Mouse (Mus musculus) urinary bladder, postnatal 25 days (tissue): ENCODE measurements around the gene Prss43.
A peak's percentile ranks its signal among the peaks of the same experiment; 100 is the strongest.
"Not testable (repeated sequence)": the region's sequence is repeated elsewhere in the genome, so short reads cannot be mapped to it uniquely, and the experiment has no call there.

Experiments
- DNase-seq: peaks from one replicate; pipeline ENCODE4 v3.0.0; 2022; ENCODE audit warnings: low spot score

Gene Prss43

GRCm38 (mm10) chr9:110826390-110826789 lies at the start of gene Prss43:
TSS of gene Prss43 (plus strand) at chr9:110826690.
- no peak for DNase-seq

- DNase-seq: no peak
Observed at GRCm38 (mm10) chr9:110778100-110778499, 48.4 kb upstream of the Prss43 start.

- no peak for DNase-seq
Observed at GRCm38 (mm10) chr9:110778559-110778958, 47.9 kb upstream of the Prss43 start.

GRCm38 (mm10) chr9:110779242-110779913 lies 47.1 kb upstream of the Prss43 start:
- DNase-seq: no peak

- peak; percentile 96 for DNase-seq
Observed at GRCm38 (mm10) chr9:110781256-110781721, 45.2 kb upstream of the Prss43 start.

GRCm38 (mm10) chr9:110781731-110782130 lies 44.8 kb upstream of the Prss43 start:
- DNase-seq: peak; percentile 75

GRCm38 (mm10) chr9:110783611-110784010 lies 42.9 kb upstream of the Prss43 start:
- no peak for DNase-seq

- DNase-seq: no peak
Observed at GRCm38 (mm10) chr9:110788169-110788568, 38.3 kb upstream of the Prss43 start.

GRCm38 (mm10) chr9:110790462-110790861 lies 36.0 kb upstream of the Prss43 start:
- no peak for DNase-seq

GRCm38 (mm10) chr9:110797013-110797412 lies 29.5 kb upstream of the Prss43 start:
- DNase-seq: no peak

- no peak for DNase-seq
Observed at GRCm38 (mm10) chr9:110797866-110798265, 28.6 kb upstream of the Prss43 start, which contains the start of gene Prss42. TSS of gene Prss42 (plus strand) at chr9:110798166.

GRCm38 (mm10) chr9:110800834-110801479 lies 25.5 kb upstream of the Prss43 start:
- no peak for DNase-seq

- no peak for DNase-seq
Observed at GRCm38 (mm10) chr9:110803294-110803693, 23.2 kb upstream of the Prss43 start.

GRCm38 (mm10) chr9:110810051-110810450 lies 16.4 kb upstream of the Prss43 start:
- DNase-seq: no peak

- no peak for DNase-seq
Observed at GRCm38 (mm10) chr9:110813789-110814188, 12.7 kb upstream of the Prss43 start, which contains the start of gene Prss44. TSS of gene Prss44 (plus strand) at chr9:110813994.

- DNase-seq: not testable (repeated sequence)
Observed at GRCm38 (mm10) chr9:110820546-110820945, 5.9 kb upstream of the Prss43 start.

- no peak for DNase-seq
Observed at GRCm38 (mm10) chr9:110821436-110821835, 5.1 kb upstream of the Prss43 start.

- no peak for DNase-seq
Observed at GRCm38 (mm10) chr9:110825426-110825825, 1.1 kb upstream of the Prss43 start.

GRCm38 (mm10) chr9:110825832-110826231 lies 658 bp upstream of the Prss43 start:
- no peak for DNase-seq

GRCm38 (mm10) chr9:110833021-110833420 lies 6.5 kb downstream of the Prss43 start:
- no peak for DNase-seq

GRCm38 (mm10) chr9:110834411-110834810 lies 7.9 kb downstream of the Prss43 start, which contains the start of gene Prss45:
TSS of gene Prss45 (plus strand) at chr9:110834588.
- DNase-seq: no peak

GRCm38 (mm10) chr9:110834961-110835360 lies 8.5 kb downstream of the Prss43 start:
- DNase-seq: no peak

GRCm38 (mm10) chr9:110836112-110836511 lies 9.6 kb downstream of the Prss43 start:
- DNase-seq: no peak
